Mouse (Mus musculus): ENCODE data around the gene Tns4.

DNA sequence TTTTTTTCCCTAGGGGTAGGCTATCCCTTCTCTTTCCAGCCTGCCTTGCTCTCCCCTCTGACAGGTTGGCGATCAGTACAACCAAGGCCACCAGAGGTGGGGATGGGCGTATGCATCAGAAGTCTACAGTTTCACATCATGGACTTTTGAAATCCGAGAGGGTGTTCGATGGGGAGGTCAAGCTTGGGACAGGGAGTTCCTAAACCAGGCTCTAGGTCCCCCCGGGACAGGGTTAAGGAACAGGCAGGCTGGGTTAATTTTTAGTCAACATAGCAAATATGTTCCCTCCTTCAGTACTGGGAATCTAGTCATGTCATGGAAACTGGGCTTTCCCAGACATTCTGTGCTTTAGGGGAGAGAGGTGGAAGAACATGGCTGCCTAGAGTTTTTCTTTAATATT, 44.8 kb downstream of the Tns4 start:
- TF ChIP-seq USF1 (IDR thresholded peaks at IDR 0.05; ENCODE audit: low read depth, low read length) (no peak), E2F4 (IDR thresholded peaks at IDR 0.05; ENCODE audit: borderline replicate concordance, low read depth, low read length) (no peak), UBTF (IDR thresholded peaks at IDR 0.05; ENCODE audit: borderline replicate concordance, insufficient read depth, low read depth, low read length) (no peak), ETS1 (IDR thresholded peaks at IDR 0.05; ENCODE audit: low read depth, low read length) (no peak), MYC (IDR thresholded peaks at IDR 0.05; ENCODE audit: low read depth, low read length) (no peak)
